Mouse (Mus musculus) olfactory bulb, adult 2 months (tissue): Measurements from ENCODE around the gene Slc5a2. TPM values are rescaled to one million over a fixed set of nuclear protein-coding genes. Genes with fewer than 3 reads are reported as not detected.

Experiments
- H3K27ac ChIP-seq: fragments of 200-500 bp; 2 replicates; pipeline ENCODE4 v1.5.1; 2012; ENCODE audit warnings: low read depth, low read length; ENCODE audit not compliant: insufficient read depth
- H3K4me1 ChIP-seq: fragments of 200-500 bp; 2 replicates; pipeline ENCODE4 v1.6.1; 2012; ENCODE audit warnings: low read length; ENCODE audit not compliant: control insufficient read depth, insufficient read depth
- H3K4me3 ChIP-seq: fragments of 200-500 bp; 2 replicates; pipeline ENCODE4 v1.5.1; 2012; ENCODE audit warnings: mild to moderate bottlenecking, low read depth, low read length, moderate library complexity; ENCODE audit not compliant: insufficient read depth
- CTCF ChIP-seq: fragments of 200-500 bp; IDR thresholded peaks from 2 replicates; pipeline ENCODE4 v1.5.1; 2012; ENCODE audit warnings: low read depth, mild to moderate bottlenecking, low read length, moderate library complexity; ENCODE audit not compliant: insufficient read depth
- POLR2A ChIP-seq: fragments of 200-500 bp; IDR thresholded peaks from 2 replicates; pipeline ENCODE4 v1.6.1; 2012; ENCODE audit warnings: mild to moderate bottlenecking, low read depth, low read length, moderate library complexity; ENCODE audit not compliant: insufficient read depth
- WGBS: fragments of 180-500 bp; shearing (Covaris S2); methylation state at CpG from one replicate; pipeline ENCODE4 v1.1.7; 2018; 5-methylcytosine and 5-hydroxymethylcytosine counted together
- polyA plus RNA-seq: library from polyadenylated mRNA; stranded (reverse); fragments of >200 nt; gene quantifications from 2 replicates; pipeline ENCODE4 v1.2.4, GENCODE M21; 2012; ENCODE audit warnings: low replicate concordance; ENCODE audit not compliant: missing spikeins, insufficient read depth, insufficient read length

The Slc5a2 gene
- polyA plus RNA-seq, 1 experiment: not detected

GRCm38 (mm10) chr7:128313601-128314000 lies 48.1 kb downstream of the Slc5a2 start:
- H3K27ac ChIP-seq: no peak overlapping the region
- peaks cover 24% of the 10 kb centered on the region for H3K4me1 ChIP-seq
- TF ChIP-seq CTCF (no peak), POLR2A (no peak)
- WGBS: 84% methylated on average over 2 of the region's 2 CpGs
- H3K4me3 ChIP-seq: no peak overlapping the region

DNA sequence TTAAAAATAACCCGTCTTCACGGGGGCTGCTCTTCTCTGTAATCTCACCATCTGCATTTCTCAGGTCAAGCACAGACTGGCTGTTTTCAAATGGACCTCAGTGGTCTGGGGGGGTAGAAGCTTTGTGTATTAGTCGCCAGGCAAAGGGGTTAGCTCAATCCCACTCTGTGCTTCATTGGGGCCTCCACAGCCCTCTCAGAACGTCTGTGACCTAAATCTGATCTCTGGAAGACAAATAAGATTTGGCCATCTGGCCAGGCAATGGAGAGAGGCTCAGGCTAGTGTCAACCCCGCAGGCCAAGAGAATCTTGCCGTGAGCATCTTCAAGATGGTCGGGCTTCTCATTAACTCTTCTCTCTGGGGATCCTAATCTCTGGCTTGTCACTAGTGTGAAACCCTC lies 49.0 kb downstream of the Slc5a2 start:
- Histone ChIP-seq H3K4me1 (peaks cover 21% of the 10 kb centered on the region), H3K4me3 (no peak overlapping the region), H3K27ac (no peak overlapping the region)
- TF ChIP-seq CTCF: no peak
- no peak for TF ChIP-seq POLR2A
- WGBS: 75% methylated on average over 7 of the region's 7 CpGs

GRCm38 (mm10) chr7:128317011-128317410 lies 51.6 kb downstream of the Slc5a2 start:
- H3K4me1 ChIP-seq: peaks cover 11% of the 10 kb centered on the region
- no peak overlapping the region for H3K4me3 ChIP-seq
- 74% methylated on average over 4 of the region's 4 CpGs for WGBS
- no peak overlapping the region for H3K27ac ChIP-seq
- no peak for TF ChIP-seq POLR2A
- TF ChIP-seq CTCF: no peak

DNA sequence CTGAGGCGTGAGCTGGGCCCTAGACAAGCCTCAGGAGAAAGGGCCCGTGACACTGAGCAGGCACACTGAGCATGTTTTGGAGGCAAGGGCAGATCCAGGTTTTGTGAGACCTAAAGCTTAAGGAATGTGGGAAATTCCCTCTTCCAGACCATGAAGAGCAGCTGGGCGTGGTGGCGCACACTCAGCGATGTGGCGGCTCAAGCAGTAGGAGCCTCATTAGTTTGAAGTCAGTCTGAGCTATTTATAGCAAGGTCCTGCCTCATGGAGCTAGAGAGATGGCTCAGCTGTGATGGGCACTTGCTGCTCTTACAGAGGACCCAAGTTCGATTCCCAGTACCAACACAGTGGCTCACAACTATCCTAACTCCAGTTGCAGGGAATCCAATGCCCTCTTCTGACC lies 53.7 kb downstream of the Slc5a2 start:
- H3K4me3 ChIP-seq: no peak overlapping the region
- H3K27ac ChIP-seq: no peak overlapping the region
- 92% methylated on average over 7 of the region's 7 CpGs for WGBS
- peaks cover 4% of the 10 kb centered on the region for H3K4me1 ChIP-seq
- TF ChIP-seq CTCF: no peak
- no peak for TF ChIP-seq POLR2A

DNA sequence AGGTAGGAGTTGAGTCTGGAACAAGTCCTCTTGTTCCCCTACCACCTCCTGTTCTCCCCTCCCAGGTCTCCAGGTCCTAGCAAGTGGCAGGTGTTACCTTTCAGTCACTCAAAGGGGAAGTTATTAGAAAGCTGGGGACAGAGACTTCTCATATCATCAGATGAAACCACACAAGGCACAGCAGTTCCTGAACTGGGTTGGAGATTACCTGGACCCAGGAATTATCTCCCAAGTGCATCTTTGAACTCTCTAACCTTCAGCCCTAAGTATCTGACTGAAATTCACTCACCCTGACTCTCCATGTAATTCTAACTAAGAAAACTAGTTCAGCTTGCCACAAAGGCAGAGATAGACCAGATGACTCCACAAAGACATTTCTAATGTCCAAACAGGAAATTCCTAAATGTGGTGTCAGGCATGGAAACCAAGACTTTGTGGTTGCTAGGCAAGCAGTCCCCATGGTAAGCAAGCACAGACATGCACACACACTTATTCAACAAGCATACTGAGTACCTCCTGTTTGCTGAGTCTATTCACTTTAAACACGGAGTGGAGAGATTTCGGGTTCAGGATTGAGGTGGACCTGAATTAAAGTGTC lies 54.9 kb downstream of the Slc5a2 start:
- Histone ChIP-seq H3K27ac (no peak overlapping the region), H3K4me1 (peaks cover 4% of the 10 kb centered on the region), H3K4me3 (no peak overlapping the region)
- 69% methylated on average over 2 of the region's 2 CpGs for WGBS
- TF ChIP-seq POLR2A: no peak
- TF ChIP-seq CTCF: no peak

DNA sequence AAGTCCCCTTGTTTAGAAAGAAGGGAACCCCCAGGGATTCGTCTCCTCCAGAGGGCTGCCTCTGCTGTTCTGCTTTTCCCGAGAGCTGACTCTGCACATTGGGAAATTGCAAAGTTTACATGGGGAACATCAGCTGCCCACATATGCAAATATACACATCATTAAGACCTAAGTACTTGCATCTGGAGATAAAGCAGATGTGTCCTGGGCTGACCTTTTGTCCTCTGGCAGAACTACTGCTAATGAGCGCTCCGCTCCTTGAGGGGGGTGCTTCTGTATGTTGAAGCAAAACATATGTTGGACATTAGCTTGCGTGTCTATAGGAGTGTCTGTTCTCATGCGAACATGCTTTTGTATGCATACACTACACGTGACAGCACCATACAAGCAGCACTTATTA lies 55.8 kb downstream of the Slc5a2 start:
- Histone ChIP-seq H3K27ac (no peak overlapping the region), H3K4me3 (no peak overlapping the region), H3K4me1 (peaks cover 4% of the 10 kb centered on the region)
- 53% methylated on average over 7 of the region's 7 CpGs for WGBS
- TF ChIP-seq POLR2A (no peak), CTCF (no peak)

Other genes with a start within 250 kb of the Slc5a2 start
- gene Itgam, start 203.0 kb upstream of the Slc5a2 start, polyA plus RNA-seq: not detected in 2 replicates
- gene Gm49368, start 203.0 kb upstream of the Slc5a2 start, polyA plus RNA-seq: not detected in 2 replicates
- not detected in 2 replicates for gene Itgax, start 136.1 kb upstream of the Slc5a2 start, polyA plus RNA-seq
- not detected in 2 replicates for gene Itgad, start 111.3 kb upstream of the Slc5a2 start, polyA plus RNA-seq
- not detected in 2 replicates for gene Cox6a2, start 59.3 kb upstream of the Slc5a2 start, polyA plus RNA-seq
- gene Armc5, start 28.3 kb upstream of the Slc5a2 start, polyA plus RNA-seq: not detected in 2 replicates
- not detected in 2 replicates for gene 9130023H24Rik, start 27.6 kb upstream of the Slc5a2 start, polyA plus RNA-seq
- gene Tgfb1i1, start 18.8 kb upstream of the Slc5a2 start, polyA plus RNA-seq: not detected in 2 replicates
- not detected in 2 replicates for gene BC017158, start 32.5 kb downstream of the Slc5a2 start, polyA plus RNA-seq
- not detected in 2 replicates for gene Rgs10, start 153.1 kb downstream of the Slc5a2 start, polyA plus RNA-seq
- not detected in 2 replicates for gene Tial1, start 196.1 kb downstream of the Slc5a2 start, polyA plus RNA-seq